Mouse (Mus musculus) ES-E14 (cell line): ENCODE measurements at regions not wholly inside any gene's neighbourhood (a gene's known extent, or its start where the extent isn't known, plus 50 kb on each side); places are given as distances from the start of the nearest gene placed in this dataset.

ENCODE experiments used
- CHD2 ChIP-seq: IDR thresholded peaks from 2 replicates; pipeline ENCODE4 v1.6.1; 2014; ENCODE audit warnings: mild to moderate bottlenecking, low read depth, low read length, inconsistent platforms
- MAFK ChIP-seq: IDR thresholded peaks from 2 replicates; pipeline ENCODE4 v1.6.1; 2014; ENCODE audit warnings: mild to moderate bottlenecking, low read depth, low read length, inconsistent platforms; ENCODE audit not compliant: insufficient read depth

DNA sequence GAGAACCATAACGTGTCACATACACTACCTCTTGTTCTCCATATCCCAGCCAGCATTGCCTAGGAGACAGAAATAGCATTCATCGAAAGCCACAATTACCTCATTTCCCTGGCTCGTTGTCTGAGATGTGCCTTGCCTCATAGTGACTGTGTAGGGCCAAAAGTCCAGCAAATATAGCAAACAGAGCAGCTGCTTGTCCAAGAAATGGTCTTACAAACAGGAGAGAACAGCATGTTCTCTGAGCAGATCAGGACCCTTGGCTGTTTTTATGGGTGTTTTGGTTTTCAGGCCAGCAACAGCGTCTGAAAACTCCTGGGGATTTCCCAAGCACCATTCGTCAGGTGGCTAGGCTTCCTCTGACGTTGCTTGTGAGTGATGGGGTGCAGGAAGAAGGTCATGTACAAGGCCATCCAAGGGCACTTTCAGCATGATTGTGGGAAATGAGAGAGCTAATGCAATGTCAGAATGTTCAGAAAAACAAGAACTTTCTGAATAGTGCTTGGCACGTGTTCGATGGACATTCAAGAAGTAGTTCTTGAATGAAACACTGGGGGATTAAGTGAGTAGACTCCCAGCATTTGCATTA is 528.9 kb upstream of the Pappa start:
- TF ChIP-seq MAFK, result no peak
- TF ChIP-seq CHD2, result no peak
